Mouse (Mus musculus): Measurements from ENCODE around the gene Bcl7c.
"Not testable (repeated sequence)": the region's sequence is repeated elsewhere in the genome, so short reads cannot be mapped to it uniquely, and the experiment has no call there.

Bcl7c gene

DNA sequence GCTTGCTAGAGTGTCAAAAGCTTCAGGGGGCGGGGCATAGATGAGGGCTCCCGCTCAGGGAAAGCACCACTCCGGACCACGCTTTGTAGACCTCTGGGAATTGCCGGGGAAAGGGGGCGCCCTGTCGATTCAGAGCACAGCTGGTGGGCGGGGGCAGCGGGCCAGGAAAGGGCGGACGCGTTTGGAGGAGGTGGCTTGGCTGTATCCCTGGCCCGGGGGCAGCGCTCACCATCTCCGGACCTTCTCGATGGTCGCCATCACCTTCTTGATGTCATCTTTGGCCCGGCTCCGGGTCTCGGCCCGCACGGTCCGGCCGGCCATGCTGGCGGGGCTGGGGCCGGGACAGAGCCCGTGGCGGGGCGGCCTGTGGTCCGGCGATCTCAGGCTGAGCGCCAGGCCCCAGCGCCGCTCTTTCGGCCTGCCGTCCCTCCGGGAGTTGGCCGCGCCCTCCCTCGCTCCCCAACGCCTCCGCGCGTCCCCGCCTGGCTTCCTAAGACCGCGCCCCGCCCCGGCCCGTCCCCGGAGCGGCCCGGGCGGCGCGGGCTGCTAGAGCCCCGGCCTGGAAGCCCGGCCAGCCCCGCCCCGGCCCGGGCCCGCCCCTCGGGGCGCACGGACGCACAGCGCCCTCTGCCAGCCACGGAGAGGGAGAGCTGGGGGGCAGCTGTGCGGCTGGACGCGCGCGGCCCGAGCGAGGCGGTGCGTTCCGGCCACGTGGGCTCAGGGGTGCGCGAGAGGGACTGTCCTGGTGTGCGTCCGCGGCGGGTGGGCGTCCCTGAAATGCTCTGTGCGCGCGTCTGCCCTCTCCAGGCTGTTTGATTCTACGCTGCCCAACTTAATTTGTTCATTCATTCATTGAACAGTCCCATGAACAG, at the start of gene Bcl7c:
TSS of gene Bcl7c (minus strand) at position 727 of the 872 bp plus-strand sequence.
- DNase-seq (ENCODE audit: low spot score in 2 of 2), result peak; percentile 93 to 95

GRCm38 (mm10) chr7:127753741-127754140, 45.0 kb upstream of the Bcl7c start:
- DNase-seq (ENCODE audit: low spot score in 2 of 2), result no peak

- no peak for DNase-seq (ENCODE audit: low spot score in 2 of 2)
Observed at GRCm38 (mm10) chr7:127753158-127753557, 44.4 kb upstream of the Bcl7c start.

DNA sequence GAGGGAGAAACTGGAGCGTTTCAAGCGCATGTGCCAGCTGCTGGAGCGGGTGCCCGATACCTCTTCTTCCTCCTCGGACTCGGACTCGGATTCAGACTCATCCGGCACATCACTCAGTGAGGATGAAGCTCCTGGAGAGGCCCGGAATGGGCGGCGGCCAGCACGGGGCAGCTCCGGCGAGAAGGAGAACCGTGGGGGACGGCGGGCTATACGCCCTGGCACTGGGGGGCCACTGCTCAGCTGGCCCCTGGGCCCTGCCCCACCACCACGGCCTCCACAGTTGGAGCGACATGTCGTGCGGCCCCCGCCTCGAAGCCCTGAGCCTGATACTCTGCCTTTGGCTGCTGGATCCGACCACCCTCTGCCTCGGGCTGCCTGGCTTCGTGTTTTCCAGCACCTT, 43.3 kb upstream of the Bcl7c start:
- no peak for DNase-seq (ENCODE audit: low spot score in 2 of 2)

DNA sequence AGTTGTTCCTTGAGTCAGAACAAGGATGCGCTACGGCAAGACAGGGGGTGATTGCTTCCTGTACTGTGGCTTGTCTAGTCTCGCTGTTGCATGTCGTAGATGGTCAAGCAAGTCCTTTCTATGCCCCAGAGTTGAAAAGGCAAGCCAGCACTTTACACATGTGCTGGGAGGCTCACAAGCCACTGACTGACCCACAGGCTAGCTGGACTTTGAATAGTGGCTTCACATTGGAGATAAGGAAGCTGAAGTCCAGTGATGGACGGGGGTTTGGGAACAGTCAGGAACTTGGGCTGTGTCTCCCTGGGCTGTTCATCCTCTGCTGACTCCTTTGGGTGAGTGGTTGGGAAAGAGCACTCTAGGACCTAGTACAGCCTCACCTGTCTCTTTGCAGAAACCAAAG, 42.9 kb upstream of the Bcl7c start:
- DNase-seq (ENCODE audit: low spot score in 2 of 2), result no peak

- peak; percentile 63 to 78 for DNase-seq (ENCODE audit: low spot score in 2 of 2)
Observed at GRCm38 (mm10) chr7:127750131-127751127, 41.7 kb upstream of the Bcl7c start.

- DNase-seq (ENCODE audit: low spot score in 2 of 2), result peak in 1 of 2 experiments; percentile 56
Observed at GRCm38 (mm10) chr7:127748235-127748560, 39.5 kb upstream of the Bcl7c start.

DNA sequence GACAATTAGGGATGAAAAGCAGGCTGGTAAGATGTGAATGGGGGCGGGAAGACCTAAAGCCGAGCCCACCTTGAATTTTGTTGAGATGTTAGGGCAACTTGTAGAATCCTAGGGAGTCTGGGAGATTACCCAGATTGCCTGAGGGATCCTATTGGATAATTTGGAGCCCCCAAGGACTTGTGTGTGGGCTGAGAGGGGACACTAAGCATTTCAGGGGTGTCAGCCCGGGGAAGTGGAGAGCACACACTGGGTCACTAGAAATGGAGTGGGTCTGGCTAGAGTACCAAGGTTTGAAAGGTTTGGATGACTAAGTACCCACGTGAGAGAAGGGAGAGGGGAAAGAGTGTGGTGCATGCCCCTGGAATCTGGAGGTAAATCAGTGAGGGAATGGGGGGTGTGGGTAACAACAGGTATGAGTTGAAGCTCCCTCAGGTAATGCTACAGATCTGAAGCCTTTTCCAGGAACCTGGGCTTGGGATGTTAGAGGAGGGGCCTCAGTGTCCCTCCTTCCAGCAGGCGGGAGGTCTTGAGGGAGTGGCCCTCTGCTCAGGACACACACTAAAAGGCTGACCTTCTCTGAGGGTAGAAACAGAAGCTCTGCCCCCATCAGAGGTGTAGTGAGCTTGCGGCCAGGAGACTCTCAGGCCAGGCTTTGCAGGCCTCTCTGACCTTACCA, 39.0 kb upstream of the Bcl7c start:
- DNase-seq (ENCODE audit: low spot score in 2 of 2), result no peak

GRCm38 (mm10) chr7:127746494-127747491, 38.1 kb upstream of the Bcl7c start:
- DNase-seq (ENCODE audit: low spot score in 2 of 2), result peak; percentile 54 to 65

GRCm38 (mm10) chr7:127745652-127746493, 37.1 kb upstream of the Bcl7c start:
- DNase-seq (ENCODE audit: low spot score in 2 of 2), result peak; percentile 99

- DNase-seq (ENCODE audit: low spot score in 2 of 2), result peak; percentile 97 to 98
Observed at GRCm38 (mm10) chr7:127745251-127745651, 36.5 kb upstream of the Bcl7c start.

- peak; percentile 86 to 88 for DNase-seq (ENCODE audit: low spot score in 2 of 2)
Observed at GRCm38 (mm10) chr7:127744366-127745045, 35.8 kb upstream of the Bcl7c start, which contains the start of gene Fbxl19. Gene Fbxl19 (plus strand): TSS chr7:127744543.

DNA sequence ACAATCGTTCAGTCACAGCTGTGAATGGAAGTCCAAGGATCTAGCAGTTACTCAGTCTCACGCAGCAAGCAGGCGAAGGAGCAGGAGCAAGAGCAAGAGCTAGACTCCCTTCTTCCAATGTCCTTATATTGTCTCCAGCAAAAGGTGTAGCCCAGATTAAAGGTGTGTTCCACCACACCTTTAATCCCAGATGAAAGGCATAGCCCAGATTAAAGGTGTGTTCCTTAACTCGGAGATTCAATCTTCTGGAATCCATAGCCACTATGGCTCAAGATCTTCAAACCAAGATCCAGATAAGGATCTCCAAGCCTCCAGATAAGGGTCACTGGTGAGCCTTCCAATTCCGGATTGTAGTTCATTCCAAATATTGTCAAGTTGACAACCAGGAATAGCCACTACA, 23.3 kb upstream of the Bcl7c start, which contains the start of gene Ctf2:
TSS of gene Ctf2 (minus strand) at position 101 of the 400 bp plus-strand sequence.
- not testable (repeated sequence) for DNase-seq (ENCODE audit: low spot score in 2 of 2)

- DNase-seq (ENCODE audit: low spot score in 2 of 2), result no peak
Observed at GRCm38 (mm10) chr7:127730170-127730569, 21.4 kb upstream of the Bcl7c start.

DNA sequence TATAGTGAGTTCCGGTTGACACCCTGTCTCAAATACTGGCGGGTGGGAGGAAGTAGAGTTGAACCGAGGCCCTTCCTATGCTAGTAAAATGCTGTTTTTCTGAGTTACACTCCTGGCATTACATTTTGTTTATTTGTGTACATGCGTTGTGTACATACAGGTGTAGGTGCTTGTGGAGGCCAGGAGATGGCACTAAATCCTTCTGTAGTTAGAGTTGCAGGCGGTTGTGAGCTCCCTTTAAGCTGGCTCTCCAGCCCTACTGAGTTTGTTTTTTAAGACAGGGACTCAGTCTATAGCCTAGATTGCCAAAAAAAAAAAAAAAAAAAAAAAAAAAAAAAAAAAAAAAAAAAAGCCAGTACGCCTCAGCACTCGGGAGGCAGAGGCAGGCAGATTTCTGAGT, 19.2 kb upstream of the Bcl7c start:
- DNase-seq (ENCODE audit: low spot score in 2 of 2), result no peak

GRCm38 (mm10) chr7:127725924-127726323, 17.2 kb upstream of the Bcl7c start:
- no peak for DNase-seq (ENCODE audit: low spot score in 2 of 2)

DNA sequence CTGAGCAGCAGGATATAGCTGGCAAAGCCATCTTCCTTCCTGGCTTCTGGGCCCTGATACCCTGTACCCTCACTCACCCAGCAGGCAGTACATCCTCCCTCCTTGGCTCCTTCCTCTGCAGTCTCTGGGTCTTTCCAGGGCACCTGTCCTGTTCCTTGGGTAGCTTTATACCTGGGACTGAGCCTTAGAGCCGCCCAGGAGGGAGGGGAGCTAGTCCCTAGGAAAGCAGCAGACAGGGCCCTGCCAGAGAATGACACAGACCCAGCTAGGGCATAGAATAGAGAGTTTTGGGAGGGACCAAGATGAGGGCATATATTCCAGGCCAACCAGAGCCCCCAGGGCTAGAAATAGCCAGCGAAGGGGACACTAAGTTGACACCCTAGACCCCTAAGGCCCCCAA, 16.8 kb upstream of the Bcl7c start:
- no peak for DNase-seq (ENCODE audit: low spot score in 2 of 2)

DNA sequence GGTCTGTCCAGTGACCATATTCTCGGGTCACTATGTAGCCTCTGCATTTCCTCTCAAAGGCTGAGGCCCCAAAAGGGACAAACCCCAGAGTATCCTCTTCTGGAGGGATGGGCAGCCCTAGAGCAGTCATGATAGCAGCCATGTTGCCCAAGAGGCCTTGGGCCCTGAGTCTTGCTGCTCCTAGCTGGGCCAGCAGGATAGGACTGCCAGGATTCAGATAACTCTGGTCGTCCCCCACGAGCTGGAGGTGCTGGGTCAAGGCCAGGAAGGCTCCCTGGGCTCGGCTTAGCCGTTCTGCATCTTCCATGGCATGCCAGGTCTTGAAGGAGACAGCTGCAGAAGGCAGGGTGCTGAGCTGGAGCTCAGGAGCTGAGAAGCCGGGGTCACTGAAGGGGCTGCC, 10.5 kb upstream of the Bcl7c start:
- no peak for DNase-seq (ENCODE audit: low spot score in 2 of 2)

GRCm38 (mm10) chr7:127718339-127718738, 9.6 kb upstream of the Bcl7c start:
- no peak for DNase-seq (ENCODE audit: low spot score in 2 of 2)
